Mouse (Mus musculus) forebrain, embryonic 15.5 days (tissue): ENCODE measurements around the gene Thrb. TPM values are rescaled to one million over a fixed set of nuclear protein-coding genes. Genes with fewer than 3 reads are reported as not detected.

ENCODE experiments used
- ATAC-seq: fragments of 200-750 bp; cut with Nextera tagmentation; replicated peaks from 2 replicates; pipeline ENCODE4 v1.8.0; 2017; ENCODE audit warnings: mild to moderate bottlenecking, moderate TSS enrichment, moderate library complexity
- H3K27ac ChIP-seq: fragments of 300-500 bp; sonication (generic); replicated peaks from 2 replicates; pipeline ENCODE4 v1.5.1; 2015; ENCODE audit warnings: mild to moderate bottlenecking, inconsistent platforms
- H3K27me3 ChIP-seq: fragments of 300-500 bp; sonication (generic); 2 replicates; pipeline ENCODE4 v1.6.1; 2015; ENCODE audit warnings: inconsistent platforms
- H3K36me3 ChIP-seq: fragments of 300-500 bp; sonication (generic); 2 replicates; pipeline ENCODE4 v1.6.1; 2015; ENCODE audit warnings: mild to moderate bottlenecking, inconsistent platforms
- H3K4me1 ChIP-seq: fragments of 300-500 bp; sonication (generic); 2 replicates; pipeline ENCODE4 v1.6.1; 2015; ENCODE audit warnings: inconsistent platforms
- H3K4me2 ChIP-seq: fragments of 300-500 bp; sonication (generic); replicated peaks from 2 replicates; pipeline ENCODE4 v1.6.1; 2015; ENCODE audit warnings: mild to moderate bottlenecking, inconsistent platforms
- H3K4me3 ChIP-seq: fragments of 300-500 bp; sonication (generic); 2 replicates; pipeline ENCODE4 v1.5.1; 2015; ENCODE audit warnings: mild to moderate bottlenecking, inconsistent platforms
- H3K9ac ChIP-seq: fragments of 300-500 bp; sonication (generic); replicated peaks from 2 replicates; pipeline ENCODE4 v1.6.1; 2015; ENCODE audit warnings: mild to moderate bottlenecking, inconsistent platforms
- H3K9me3 ChIP-seq: fragments of 300-500 bp; sonication (generic); 2 replicates; pipeline ENCODE4 v1.6.1; 2016; ENCODE audit warnings: inconsistent platforms
- WGBS: fragments of 180-500 bp; shearing (Covaris S2); methylation state at CpG from one replicate; pipeline ENCODE4 v1.1.7; 2015; ENCODE audit warnings: mixed read lengths; 5-methylcytosine and 5-hydroxymethylcytosine counted together
- polyA plus RNA-seq: library from polyadenylated mRNA; unstranded; fragments of >200 nt; fragmentation: Nextera tagmentation; extraction: Ambion mirVana; gene quantifications from 2 replicates; pipeline ENCODE4 v1.2.1, GENCODE M21; 2015

Gene Thrb
- polyA plus RNA-seq, 1 experiment from 2014 or later: 1.6 TPM

DNA sequence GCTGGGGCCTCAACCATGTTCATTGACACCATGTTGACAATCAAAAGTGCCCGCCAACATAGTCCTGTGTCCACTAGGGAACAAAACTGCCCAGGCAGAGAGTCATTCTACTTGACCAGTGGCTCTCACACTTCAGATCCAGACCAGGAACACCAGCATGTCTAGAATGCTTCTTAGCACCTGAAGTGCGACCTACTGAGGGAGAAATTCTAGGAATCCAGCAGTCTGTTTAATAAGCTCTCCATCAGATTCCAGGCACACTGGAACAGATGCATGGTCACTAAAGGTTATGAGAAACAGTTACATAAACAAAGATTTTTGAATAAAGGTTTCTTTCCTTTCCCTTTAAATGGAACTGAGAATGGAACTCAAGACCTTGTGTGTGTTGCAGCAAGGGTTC, 192.2 kb downstream of the Thrb start:
- no peak for ATAC-seq
- 77% methylated on average over 2 of the region's 2 CpGs for WGBS
- Histone ChIP-seq H3K4me2 (no peak overlapping the region), H3K9me3 (no peaks in the 10 kb centered on the region), H3K27me3 (no peaks in the 10 kb centered on the region), H3K36me3 (no peaks in the 10 kb centered on the region), H3K4me3 (no peak overlapping the region), H3K9ac (no peak overlapping the region), H3K4me1 (no peaks in the 10 kb centered on the region), H3K27ac (no peak overlapping the region)

DNA sequence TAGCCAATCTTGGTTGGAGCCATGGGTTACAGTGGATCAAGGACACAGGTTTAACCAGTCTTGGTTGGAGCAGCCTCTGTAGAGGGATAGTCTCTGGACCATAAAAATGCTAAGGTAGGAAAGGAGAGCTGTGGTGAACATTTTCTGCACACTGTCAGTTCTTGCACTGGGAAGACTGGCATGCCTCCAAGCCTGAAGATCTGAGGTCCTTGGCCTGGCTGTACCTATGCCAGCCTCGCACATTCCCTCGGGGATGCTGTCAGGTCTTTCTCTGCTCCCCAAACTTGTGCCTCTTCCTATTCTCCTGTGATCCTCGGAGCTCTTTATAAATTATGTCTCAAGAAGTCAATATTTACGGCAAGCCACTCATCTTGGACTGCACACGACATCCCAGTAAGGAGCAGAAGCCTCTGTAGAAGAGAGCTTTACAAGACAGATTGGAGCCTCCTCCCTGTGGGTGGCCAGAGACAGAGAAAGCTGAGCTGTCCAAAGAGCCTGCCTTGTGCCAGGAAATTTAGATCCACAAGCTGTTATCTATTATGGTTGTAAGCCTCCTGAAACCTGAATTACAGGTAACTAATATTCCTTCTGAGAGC, 199.8 kb downstream of the Thrb start:
- Histone ChIP-seq H3K27me3 (no peaks in the 10 kb centered on the region), H3K4me3 (no peak overlapping the region), H3K9me3 (no peaks in the 10 kb centered on the region), H3K9ac (no peak overlapping the region), H3K27ac (no peak overlapping the region), H3K4me2 (no peak overlapping the region), H3K4me1 (no peaks in the 10 kb centered on the region), H3K36me3 (no peaks in the 10 kb centered on the region)
- WGBS: 73% methylated on average over 5 of the region's 5 CpGs
- no peak for ATAC-seq

DNA sequence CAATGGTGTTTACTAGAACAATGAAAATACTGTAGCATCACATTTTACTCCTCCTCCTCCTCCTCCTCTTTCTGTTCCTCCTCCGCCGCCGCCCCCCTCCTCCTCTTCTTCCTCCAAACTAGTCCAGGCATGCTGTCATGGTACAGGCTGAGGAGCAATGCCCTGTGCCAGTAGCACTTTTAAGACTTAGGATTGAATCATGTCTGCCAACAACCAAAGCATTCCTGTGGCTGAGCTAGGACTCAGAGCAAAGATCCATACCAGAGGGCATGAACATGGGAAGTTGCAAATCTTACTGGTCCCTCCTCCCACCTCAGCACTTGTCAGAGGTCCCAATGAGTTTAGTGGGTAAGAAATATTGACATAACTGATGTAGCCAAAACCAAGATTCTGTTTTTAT, 202.6 kb downstream of the Thrb start:
- no peaks in the 10 kb centered on the region for H3K4me1 ChIP-seq
- WGBS: 84% methylated on average over 3 of the region's 3 CpGs

DNA sequence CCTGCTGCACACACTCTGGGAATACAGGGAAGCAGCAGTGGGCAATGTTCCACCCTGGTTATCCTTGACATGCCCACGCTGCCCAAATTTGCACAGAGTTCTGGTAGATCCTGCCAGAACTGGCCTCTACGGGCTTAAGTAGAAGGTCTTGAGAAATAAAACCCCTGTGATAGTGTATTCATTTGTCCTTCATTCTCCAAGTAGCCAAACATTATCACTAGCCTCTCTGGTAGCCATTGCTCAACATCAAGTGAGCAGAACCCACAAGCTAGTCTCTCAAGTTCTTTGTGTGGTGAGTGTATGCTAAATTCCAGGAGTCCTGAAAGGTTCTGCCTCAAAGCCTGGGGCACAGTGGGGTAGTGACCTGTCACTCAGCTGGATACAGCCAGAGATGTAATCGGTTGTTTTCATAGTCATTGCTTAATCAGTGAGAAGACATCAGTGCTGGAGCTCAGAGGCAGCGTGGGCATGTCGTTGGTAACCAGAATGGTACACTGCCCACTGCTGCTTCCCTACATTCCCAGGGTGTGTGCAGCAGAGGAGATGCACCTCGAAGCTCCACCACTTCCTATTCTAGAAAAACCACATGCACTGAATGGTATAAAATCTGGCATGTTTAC, 203.8 kb downstream of the Thrb start:
- ATAC-seq: no peak
- H3K36me3 ChIP-seq: no peaks in the 10 kb centered on the region
- WGBS: 70% methylated on average over 6 of the region's 6 CpGs
- no peaks in the 10 kb centered on the region for H3K27me3 ChIP-seq
- no peaks in the 10 kb centered on the region for H3K9me3 ChIP-seq
- no peaks in the 10 kb centered on the region for H3K4me1 ChIP-seq
- H3K9ac ChIP-seq: no peak overlapping the region
- H3K4me2 ChIP-seq: no peak overlapping the region
- no peak overlapping the region for H3K4me3 ChIP-seq
- no peak overlapping the region for H3K27ac ChIP-seq

More for the DNA sequence above, 202.6 kb downstream of the Thrb start:
- H3K4me3 ChIP-seq: no peak overlapping the region
- H3K9me3 ChIP-seq: no peaks in the 10 kb centered on the region
- H3K36me3 ChIP-seq: no peaks in the 10 kb centered on the region
- no peak overlapping the region for H3K27ac ChIP-seq
- no peak overlapping the region for H3K9ac ChIP-seq
- H3K4me2 ChIP-seq: no peak overlapping the region
- H3K27me3 ChIP-seq: no peaks in the 10 kb centered on the region
- no peak for ATAC-seq

DNA sequence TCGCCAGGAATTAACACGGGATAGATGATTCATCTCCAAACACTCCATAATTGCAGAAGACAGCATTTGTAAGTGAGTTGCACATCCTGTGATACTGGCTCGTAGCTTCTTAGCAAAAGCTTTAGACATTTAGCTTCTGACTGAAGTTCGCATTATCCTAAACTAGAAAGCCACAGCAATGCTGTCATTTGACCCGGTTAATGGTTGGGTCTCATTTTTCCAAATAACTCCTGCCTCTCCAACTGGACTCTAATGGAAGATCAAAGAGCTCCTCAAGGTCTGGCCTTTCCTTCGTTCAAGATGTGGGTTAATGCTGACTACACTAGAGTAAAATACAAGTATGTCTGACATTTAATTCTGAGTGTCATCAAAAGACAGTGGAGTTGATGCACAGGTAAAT, 208.3 kb downstream of the Thrb start:
- WGBS: 89% methylated on average over 6 of the region's 6 CpGs

DNA sequence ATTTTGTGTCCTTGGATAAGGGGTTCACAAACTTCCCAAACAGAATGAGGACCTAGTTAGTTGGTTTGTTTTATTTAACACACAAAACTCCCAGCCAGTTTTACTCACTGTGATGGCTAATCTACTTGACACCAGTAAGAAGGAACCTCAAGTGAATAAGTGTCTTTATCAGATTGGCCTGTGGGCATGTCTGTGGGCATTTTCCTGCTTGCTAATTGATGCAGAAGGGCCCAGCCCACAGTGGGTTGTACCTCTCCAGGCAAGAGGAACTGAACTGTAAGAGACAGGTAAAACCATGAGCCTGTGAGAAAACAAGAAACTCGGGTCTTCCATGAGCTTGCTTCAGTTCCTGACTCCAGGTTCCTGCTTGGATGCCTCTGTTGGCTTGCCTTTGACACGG, 215.9 kb downstream of the Thrb start:
- Histone ChIP-seq H3K9ac (no peak overlapping the region), H3K4me1 (no peaks in the 10 kb centered on the region), H3K4me2 (no peak overlapping the region), H3K27ac (no peak overlapping the region), H3K27me3 (no peaks in the 10 kb centered on the region), H3K4me3 (no peak overlapping the region), H3K9me3 (no peaks in the 10 kb centered on the region), H3K36me3 (no peaks in the 10 kb centered on the region)
- no peak for ATAC-seq
- 74% methylated on average over 2 of the region's 2 CpGs for WGBS

More for the DNA sequence above, 208.3 kb downstream of the Thrb start:
- H3K9ac ChIP-seq: no peak overlapping the region
- ATAC-seq: no peak
- H3K27ac ChIP-seq: no peak overlapping the region
- H3K36me3 ChIP-seq: no peaks in the 10 kb centered on the region
- H3K4me3 ChIP-seq: no peak overlapping the region
- no peaks in the 10 kb centered on the region for H3K4me1 ChIP-seq
- no peaks in the 10 kb centered on the region for H3K27me3 ChIP-seq
- no peaks in the 10 kb centered on the region for H3K9me3 ChIP-seq
- H3K4me2 ChIP-seq: no peak overlapping the region

DNA sequence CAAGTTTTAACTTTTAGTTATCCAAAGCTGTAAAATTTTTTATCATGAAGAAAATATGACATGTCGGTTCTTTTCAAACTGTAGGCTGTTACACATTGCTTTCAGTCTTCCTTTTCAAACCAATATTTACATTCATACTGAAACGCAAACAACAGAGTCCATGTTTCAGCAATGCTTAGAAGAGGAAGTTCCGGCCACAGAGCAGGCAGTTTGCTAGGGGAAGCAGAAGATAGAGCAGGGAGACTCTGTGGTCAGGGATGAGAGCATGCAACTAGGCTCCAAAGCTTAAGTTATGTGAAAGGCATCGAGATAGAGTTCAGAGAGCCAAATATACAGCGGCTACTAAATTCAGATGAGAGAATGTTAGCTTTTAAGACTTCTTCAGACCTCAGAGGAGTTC, 219.4 kb downstream of the Thrb start:
- no peak overlapping the region for H3K4me2 ChIP-seq
- H3K36me3 ChIP-seq: no peaks in the 10 kb centered on the region
- no peaks in the 10 kb centered on the region for H3K9me3 ChIP-seq
- no peak overlapping the region for H3K9ac ChIP-seq
- no peak overlapping the region for H3K4me3 ChIP-seq
- WGBS: 91% methylated on average over 5 of the region's 5 CpGs
- no peaks in the 10 kb centered on the region for H3K27me3 ChIP-seq
- H3K4me1 ChIP-seq: no peaks in the 10 kb centered on the region
- no peak for ATAC-seq
- no peak overlapping the region for H3K27ac ChIP-seq

DNA sequence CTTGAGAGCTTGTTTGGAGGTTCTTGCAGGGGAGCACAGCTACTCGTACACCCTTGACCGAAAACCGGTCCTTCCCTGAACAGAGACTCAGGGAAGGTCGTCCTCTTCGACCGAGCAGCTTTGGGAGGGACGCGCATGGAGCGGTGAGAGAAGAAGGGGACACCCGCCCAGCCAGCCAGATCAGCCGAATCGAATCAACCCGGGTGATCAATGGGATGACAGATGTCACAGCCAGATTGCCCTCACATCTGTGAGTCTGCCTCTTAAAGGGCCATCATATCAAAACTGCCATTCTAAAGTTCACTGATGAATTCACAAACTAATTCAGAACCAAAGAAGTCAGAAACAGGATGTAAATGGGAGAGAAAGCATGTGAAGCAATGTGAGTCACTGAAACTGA, 224.8 kb downstream of the Thrb start:
- Histone ChIP-seq H3K27me3 (no peaks in the 10 kb centered on the region), H3K4me2 (no peak overlapping the region), H3K9ac (no peak overlapping the region), H3K36me3 (no peaks in the 10 kb centered on the region), H3K9me3 (no peaks in the 10 kb centered on the region), H3K4me1 (no peaks in the 10 kb centered on the region), H3K27ac (no peak overlapping the region), H3K4me3 (no peak overlapping the region)
- 84% methylated on average over 13 of the region's 13 CpGs for WGBS
- no peak for ATAC-seq

DNA sequence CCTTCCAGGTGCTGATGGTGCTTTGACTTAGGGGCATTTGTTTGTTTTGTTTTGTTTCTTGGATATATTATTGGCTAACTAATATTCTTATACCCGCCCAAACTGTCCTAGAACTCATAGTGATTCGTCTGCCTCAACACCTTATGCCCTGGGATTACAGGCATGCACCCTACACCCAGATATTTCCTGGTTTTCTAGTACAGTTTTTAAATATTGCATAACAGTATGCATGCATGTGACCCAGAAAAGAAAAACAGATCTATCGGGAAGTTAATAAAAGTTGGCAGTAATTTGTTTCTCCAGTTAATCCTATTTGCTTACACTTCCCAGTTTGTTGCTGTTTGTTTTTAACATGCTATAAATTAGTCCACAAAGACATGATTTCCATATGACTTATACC, 225.3 kb downstream of the Thrb start:
- no peaks in the 10 kb centered on the region for H3K9me3 ChIP-seq
- H3K27ac ChIP-seq: no peak overlapping the region
- no peaks in the 10 kb centered on the region for H3K4me1 ChIP-seq
- no peak overlapping the region for H3K9ac ChIP-seq
- no peak for ATAC-seq
- H3K36me3 ChIP-seq: no peaks in the 10 kb centered on the region
- no peak overlapping the region for H3K4me2 ChIP-seq
- no peak overlapping the region for H3K4me3 ChIP-seq
- 85% methylated on average over 3 of the region's 3 CpGs for WGBS
- H3K27me3 ChIP-seq: no peaks in the 10 kb centered on the region

DNA sequence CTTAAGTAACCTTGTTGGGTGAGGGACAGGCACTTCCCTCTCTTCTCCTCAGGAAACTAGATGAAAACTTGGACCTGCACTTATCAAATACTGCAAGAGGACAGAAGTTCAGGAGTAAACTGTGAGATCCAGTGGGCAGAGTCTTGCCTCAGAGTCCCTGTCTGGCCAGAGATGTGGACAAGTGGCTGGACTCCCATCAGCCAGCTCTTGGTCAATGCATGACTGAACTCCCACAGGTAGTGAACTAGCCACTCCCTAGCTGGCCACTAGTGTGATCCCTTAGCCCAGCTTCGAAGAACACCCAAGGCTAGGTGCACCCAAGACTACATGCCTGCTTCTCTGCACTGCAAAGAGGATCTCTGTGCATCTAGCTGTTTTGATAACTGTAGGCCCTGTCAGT, 234.7 kb downstream of the Thrb start:
- no peak for ATAC-seq
- Histone ChIP-seq H3K4me3 (no peak overlapping the region), H3K36me3 (no peaks in the 10 kb centered on the region), H3K9ac (no peak overlapping the region), H3K27me3 (no peaks in the 10 kb centered on the region), H3K27ac (no peak overlapping the region), H3K4me1 (no peaks in the 10 kb centered on the region), H3K9me3 (no peaks in the 10 kb centered on the region), H3K4me2 (no peak overlapping the region)
- 92% methylated on average over 1 of the region's 1 CpGs for WGBS

DNA sequence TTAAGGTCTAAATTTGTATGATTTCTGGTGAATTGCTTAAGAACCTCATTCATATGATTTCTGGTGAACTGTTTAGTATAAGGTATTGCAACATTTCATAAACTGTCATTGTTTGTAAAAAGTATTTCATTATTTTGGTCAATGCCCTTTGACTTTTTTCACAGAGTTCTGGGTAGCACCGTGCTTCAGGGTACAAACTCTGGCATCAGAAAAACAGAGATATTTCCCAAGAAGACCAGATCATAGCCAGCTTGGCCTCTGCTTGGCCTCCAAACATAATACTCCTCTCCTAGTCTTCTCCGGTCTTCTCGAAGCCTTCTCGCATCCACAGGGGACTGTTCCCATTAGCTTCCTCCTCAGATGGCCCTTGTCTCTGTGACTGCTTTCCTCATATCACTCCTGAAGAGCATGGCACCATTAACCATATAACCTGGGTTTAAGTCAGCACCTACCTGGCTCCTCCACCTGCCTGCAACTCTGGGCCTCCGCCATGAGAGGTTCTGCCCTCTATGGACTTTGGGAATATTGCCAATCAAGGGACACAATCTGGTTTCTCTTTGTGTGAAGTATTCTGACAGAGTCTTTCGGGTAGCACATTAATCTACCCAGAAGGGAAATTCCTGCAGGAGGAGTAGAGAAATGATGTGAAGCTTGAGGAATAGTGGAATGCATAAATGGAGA, 239.8 kb downstream of the Thrb start:
- 0 out of 2 replicates have a peak, but pooled peaks have one; percentile 14 for ATAC-seq
- WGBS: 86% methylated on average over 6 of the region's 6 CpGs
- H3K9me3 ChIP-seq: no peaks in the 10 kb centered on the region
- H3K4me3 ChIP-seq: no peak overlapping the region
- H3K27ac ChIP-seq: no peak overlapping the region
- H3K36me3 ChIP-seq: no peaks in the 10 kb centered on the region
- no peak overlapping the region for H3K4me2 ChIP-seq
- no peaks in the 10 kb centered on the region for H3K27me3 ChIP-seq
- H3K9ac ChIP-seq: no peak overlapping the region
- no peaks in the 10 kb centered on the region for H3K4me1 ChIP-seq

DNA sequence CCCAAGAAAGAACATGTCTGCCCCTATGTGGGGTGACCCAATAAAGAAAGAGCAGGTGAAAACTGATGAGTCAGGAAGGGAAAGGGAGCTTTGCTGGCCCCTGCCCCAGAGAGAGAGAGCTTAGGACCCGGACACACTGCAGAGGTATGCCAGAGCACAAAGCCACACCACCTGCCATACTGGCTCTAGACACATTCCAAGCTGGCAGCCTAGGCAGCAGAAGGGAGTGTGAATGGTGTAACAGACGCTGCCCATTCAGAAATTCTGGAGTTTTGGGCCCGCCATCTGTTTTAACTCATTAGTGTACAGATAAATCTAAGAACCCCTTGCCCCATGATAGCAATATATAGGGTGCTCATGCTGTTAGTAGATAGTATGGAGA, 240.3 kb downstream of the Thrb start:
- Histone ChIP-seq H3K27me3 (no peaks in the 10 kb centered on the region), H3K9me3 (no peaks in the 10 kb centered on the region), H3K9ac (no peak overlapping the region), H3K27ac (no peak overlapping the region), H3K4me2 (no peak overlapping the region), H3K4me1 (no peaks in the 10 kb centered on the region), H3K4me3 (no peak overlapping the region), H3K36me3 (no peaks in the 10 kb centered on the region)
- 32% methylated on average over 3 of the region's 3 CpGs for WGBS
- peak; percentile 93 for ATAC-seq

DNA sequence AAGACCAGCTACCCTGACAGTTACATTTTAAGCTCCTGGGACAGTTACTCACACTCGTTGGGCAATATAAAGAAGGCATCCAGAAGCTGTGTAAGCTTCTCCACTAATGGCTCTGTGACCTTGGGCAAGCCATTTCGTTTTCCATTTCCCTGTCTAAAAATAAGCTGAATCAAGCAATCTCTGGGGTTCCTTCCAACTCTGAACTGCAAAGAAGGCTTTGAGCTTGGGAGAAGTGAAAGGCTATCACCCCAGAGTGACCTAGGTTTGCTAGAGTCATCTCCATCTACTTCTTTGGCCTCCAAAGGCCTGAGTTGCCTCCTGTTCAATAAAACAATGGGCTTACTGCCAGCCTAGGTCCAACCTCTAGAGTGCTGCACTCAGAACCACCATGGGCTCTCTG, 242.4 kb downstream of the Thrb start:
- Histone ChIP-seq H3K9me3 (no peaks in the 10 kb centered on the region), H3K4me3 (no peak overlapping the region), H3K4me2 (no peak overlapping the region), H3K4me1 (no peaks in the 10 kb centered on the region), H3K27ac (no peak overlapping the region), H3K36me3 (no peaks in the 10 kb centered on the region), H3K9ac (no peak overlapping the region), H3K27me3 (no peaks in the 10 kb centered on the region)
- ATAC-seq: no peak
- 73% methylated on average over 2 of the region's 2 CpGs for WGBS
